Mouse (Mus musculus): ENCODE data around the gene 3110040M04Rik. TPM values are rescaled to one million over a fixed set of nuclear protein-coding genes. Genes with fewer than 3 reads are reported as not detected.
"Not testable (repeated sequence)": the region's sequence is repeated elsewhere in the genome, so short reads cannot be mapped to it uniquely, and the experiment has no call there.

Gene 3110040M04Rik
- total RNA-seq, 2 experiments from 2014 or later, result not detected

DNA sequence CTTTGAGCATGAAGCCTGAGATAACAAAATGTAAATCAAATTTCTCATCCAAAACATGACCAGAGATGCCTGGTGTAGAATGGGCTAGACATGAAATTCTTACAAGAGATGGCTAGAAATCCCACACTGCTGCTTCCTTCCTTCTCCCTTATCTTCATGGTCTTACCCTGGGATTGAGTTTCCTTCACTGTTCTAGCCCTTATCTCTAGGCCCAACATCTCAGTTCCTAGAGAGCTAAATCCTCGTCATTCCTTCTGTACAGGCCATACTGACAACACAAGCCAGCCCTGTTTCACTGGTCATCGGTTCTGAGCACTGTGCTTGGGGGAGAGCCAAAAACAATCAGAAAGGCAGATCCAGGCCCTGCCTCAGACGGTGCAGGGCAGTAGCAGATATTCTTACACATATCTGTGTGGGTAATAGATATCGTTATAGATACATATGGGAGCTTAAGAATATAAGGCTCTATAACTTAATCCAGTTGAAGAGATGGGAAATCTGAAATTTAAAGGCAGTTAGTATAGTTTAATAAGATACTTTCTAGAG, 17.0 kb upstream of the 3110040M04Rik start:
- DNase-seq (ENCODE audit: low spot score in 2 of 2), result not testable (repeated sequence)

DNA sequence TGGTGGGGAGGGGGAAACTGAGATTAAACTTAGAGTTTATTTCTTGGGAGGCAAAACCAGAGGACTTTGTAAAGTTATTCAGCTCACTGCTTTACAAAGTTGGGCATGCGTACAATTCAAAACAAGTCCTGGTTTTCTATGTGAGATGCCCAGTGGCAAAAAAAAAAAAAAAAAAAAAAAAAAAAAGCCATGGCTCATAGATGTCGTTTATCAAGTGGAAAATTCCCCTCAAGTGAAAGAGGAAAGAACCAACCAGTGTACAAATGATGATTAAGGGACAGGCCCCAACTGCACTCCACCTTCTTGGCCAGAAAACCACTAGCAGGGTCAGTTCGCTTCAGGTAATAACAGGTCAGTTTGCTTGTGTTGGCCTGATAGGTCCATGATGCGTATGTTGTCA, 15.5 kb upstream of the 3110040M04Rik start:
- DNase-seq (ENCODE audit: low spot score in 2 of 2), result no peak
- intact Hi-C loops (cut with DNase I), result no loop called here

More for the DNA sequence above, 17.0 kb upstream of the 3110040M04Rik start:
- intact Hi-C loops (cut with DNase I), result not testable (repeated sequence)

DNA sequence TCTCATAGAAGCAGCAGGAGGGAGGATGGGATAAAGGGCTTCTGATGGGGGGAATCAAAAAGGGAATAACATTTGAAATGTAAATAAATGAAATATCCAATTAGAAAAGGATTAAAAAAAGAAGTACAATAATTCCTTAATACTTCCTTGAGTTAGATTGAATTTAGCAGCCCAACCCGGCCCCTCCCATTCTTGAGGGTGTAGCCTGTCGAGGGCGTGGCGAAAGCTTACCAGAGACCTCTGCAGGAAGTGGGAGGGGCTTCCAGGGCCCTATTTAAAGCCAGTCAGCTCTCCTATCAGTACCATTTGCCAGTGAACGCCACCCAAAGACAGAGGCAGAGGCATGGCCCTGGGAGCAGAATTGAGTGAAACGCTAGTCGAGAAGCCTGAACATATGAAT, 11.8 kb upstream of the 3110040M04Rik start, which contains the start of gene Gm8947:
Gene Gm8947, plus strand, starts transcription at position 302 of the 400 bp plus-strand sequence.
- intact Hi-C loops (cut with DNase I), result not testable (repeated sequence)

DNA sequence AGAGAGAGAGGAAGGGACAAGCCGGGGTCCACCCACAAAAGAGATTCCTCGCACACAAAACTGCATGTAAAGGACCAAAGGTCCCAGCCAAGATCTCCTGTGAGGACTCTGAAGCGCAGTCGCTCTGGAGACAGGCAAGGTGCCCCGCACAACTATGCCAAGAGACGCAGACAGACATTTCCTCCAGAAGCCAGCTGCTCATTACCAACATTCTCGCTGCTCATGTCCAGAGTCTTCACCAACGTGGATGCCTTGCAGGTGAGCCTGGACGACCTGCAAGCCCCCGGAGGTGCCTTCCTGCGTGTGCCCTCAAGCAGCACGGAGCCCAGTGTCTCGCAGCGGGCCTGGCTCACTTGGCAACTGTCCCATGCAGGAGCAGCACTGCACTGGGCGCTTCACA, 11.2 kb upstream of the 3110040M04Rik start:
- intact Hi-C loops (cut with DNase I); DNase-seq (ENCODE audit: low spot score in 2 of 2): not testable (repeated sequence)

More for the DNA sequence above, 11.8 kb upstream of the 3110040M04Rik start, which contains the start of gene Gm8947:
- not testable (repeated sequence) for DNase-seq (ENCODE audit: low spot score in 2 of 2)

DNA sequence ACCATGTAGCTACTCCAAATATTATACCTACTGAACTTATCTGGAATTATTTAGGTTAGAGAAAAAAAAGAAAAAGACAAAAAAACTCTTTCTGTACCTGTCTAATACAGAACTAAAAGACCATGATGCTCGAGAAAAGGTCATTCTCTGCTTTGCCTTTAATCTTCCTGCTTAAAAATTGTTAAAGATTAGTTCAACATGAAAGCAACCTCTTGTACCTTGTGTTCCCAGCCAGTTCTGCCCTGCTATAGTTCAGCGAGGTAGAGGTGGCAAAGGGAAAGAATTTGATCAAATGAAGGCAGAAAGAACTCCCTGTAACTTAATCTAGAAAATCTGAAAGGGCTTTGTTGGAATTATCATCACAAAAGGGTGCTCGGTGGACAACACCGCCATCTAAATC, 7.9 kb upstream of the 3110040M04Rik start:
- intact Hi-C loops (cut with DNase I), result not testable (repeated sequence)

DNA sequence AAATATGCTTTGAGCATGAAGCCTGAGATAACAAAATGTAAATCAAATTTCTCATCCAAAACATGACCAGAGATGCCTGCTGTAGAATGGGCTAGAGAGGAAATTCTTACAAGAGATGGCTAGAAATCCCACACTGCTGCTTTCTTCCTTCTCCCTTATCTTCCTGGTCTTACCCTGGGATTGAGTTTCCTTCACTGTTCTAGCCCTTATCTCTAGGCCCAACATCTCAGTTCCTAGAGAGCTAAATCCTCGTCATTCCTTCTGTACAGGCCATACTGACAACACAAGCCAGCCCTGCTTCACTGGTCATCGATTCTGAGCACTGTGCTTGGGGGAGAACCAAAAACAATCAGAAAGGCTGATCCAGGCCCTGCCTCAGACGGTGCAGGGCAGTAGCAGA, 7.2 kb upstream of the 3110040M04Rik start:
- DNase-seq (ENCODE audit: low spot score in 2 of 2); intact Hi-C loops (cut with DNase I): not testable (repeated sequence)

More for the DNA sequence above, 7.9 kb upstream of the 3110040M04Rik start:
- not testable (repeated sequence) for DNase-seq (ENCODE audit: low spot score in 2 of 2)

DNA sequence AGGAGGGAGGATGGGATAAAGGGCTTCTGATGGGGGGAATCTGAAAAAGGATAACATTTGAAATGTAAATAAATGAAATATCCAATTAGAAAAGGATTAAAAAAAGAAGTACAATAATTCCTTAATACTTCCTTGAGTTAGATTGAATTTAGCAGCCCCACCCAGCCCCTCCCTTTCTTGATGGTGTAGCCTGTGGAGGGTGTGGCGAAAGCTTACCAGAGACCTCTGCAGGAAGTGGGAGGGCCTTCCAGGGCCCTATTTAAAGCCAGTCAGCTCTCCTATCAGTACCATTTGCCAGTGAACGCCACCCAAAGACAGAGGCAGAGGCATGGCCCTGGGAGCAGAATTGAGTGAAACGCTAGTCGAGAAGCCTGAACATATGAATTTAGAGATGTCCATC, 5.8 kb upstream of the 3110040M04Rik start, which contains the start of gene Gm47995:
Gene Gm47995, plus strand, starts transcription at position 329 of the 400 bp plus-strand sequence.
- intact Hi-C loops (cut with DNase I); DNase-seq (ENCODE audit: low spot score in 2 of 2): not testable (repeated sequence)

DNA sequence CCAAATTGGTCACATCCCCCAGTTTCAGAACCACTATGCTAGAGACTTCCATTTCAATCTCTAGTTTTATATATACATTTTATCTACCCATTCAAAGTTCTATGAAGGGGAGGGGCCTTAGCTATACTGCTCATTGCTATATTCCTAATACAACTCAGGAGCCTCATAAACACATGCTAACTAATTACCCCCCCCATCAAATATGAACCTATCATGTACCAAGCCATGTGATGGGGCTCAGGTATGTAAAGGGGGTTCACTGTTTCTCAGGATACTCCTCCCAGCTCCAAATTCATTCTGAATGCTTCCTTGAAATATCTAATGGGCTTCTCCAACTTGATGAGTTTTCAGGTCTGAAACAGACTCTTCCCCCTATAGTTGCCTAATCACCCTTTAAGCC, 3.3 kb upstream of the 3110040M04Rik start:
- DNase-seq (ENCODE audit: low spot score in 2 of 2); intact Hi-C loops (cut with DNase I): not testable (repeated sequence)

DNA sequence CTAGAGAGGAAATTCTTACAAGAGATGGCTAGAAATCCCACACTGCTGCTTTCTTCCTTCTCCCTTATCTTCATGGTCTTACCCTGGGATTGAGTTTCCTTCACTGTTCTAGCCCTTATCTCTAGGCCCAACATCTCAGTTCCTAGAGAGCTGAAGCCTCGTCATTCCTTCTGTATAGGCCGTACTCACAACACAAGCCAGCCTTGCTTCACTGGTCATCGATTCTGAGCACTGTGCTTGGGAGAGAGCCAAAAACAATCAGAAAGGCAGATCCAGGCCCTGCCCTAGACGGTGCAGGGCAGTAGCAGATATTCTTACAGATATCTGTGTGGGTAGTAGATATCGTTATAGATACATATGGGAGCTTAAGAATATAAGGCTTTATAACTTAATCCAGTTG, 1.1 kb upstream of the 3110040M04Rik start:
- intact Hi-C loops (cut with DNase I), result not testable (repeated sequence)

DNA sequence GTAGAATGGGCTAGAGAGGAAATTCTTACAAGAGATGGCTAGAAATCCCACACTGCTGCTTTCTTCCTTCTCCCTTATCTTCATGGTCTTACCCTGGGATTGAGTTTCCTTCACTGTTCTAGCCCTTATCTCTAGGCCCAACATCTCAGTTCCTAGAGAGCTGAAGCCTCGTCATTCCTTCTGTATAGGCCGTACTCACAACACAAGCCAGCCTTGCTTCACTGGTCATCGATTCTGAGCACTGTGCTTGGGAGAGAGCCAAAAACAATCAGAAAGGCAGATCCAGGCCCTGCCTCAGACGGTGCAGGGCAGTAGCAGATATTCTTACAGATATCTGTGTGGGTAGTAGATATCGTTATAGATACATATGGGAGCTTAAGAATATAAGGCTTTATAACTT, 4.6 kb downstream of the 3110040M04Rik start:
- intact Hi-C loops (cut with DNase I); DNase-seq (ENCODE audit: low spot score in 2 of 2): not testable (repeated sequence)

More for the DNA sequence above, 1.1 kb upstream of the 3110040M04Rik start:
- DNase-seq (ENCODE audit: low spot score in 2 of 2), result not testable (repeated sequence)

DNA sequence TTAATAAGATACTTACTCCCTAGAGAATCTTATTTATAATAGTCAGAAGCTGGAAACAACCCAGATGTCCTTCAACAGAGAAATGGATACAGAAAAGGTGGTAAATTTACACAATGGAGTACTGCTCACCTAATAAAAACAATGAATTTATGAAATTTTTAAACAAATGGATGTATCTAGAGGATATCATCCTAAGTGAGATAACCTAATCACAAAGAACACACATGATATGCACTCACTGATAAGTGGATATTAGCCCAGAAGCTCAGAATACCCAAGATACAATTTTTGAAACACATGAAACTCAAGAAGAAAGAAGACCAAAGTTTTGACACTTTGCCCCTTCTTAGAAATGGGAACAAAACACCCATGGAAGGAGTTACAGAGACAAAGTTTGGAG, 5.0 kb downstream of the 3110040M04Rik start:
- DNase-seq (ENCODE audit: low spot score in 2 of 2); intact Hi-C loops (cut with DNase I): not testable (repeated sequence)

DNA sequence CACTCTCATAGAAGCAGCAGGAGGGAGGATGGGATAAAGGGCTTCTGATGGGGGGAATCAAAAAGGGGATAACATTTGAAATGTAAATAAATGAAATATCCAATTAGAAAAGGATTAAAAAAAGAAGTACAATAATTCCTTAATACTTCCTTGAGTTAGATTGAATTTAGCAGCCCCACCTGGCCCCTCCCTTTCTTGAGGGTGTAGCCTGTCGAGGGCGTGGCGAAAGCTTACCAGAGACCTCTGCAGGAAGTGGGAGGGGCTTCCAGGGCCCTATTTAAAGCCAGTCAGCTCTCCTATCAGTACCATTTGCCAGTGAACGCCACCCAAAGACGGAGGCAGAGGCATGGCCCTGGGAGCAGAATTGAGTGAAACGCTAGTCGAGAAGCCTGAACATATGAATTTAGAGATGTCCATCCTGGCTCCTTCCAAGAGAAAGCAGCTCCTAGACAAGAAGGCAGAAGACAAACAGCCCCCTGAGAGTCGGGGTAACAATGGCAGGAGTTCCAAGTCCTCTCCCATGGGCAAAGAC, 6.0 kb downstream of the 3110040M04Rik start, which contains the start of gene Gm47996:
Gene Gm47996, plus strand, starts transcription at position 308 of the 532 bp plus-strand sequence.
- intact Hi-C loops (cut with DNase I); DNase-seq (ENCODE audit: low spot score in 2 of 2): not testable (repeated sequence)

DNA sequence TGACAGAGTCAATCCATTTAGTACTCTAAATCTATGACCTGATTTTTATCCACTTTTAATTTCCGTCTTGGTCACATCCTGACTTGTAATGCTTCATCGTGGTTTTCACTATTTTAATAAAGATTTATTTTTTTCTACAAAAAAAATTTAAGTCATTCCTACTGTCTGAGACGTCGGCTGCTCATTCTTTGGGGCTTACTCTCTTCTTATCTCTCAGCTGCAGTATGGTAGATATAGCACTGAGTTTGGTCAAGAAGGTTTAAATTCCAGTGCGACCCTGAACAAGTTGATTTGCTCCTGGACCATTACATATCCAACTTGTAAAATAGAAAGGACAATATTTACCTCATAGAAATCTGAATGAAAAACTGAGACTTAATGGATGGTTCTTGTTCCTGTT, 7.7 kb downstream of the 3110040M04Rik start:
- intact Hi-C loops (cut with DNase I), result not testable (repeated sequence)

DNA sequence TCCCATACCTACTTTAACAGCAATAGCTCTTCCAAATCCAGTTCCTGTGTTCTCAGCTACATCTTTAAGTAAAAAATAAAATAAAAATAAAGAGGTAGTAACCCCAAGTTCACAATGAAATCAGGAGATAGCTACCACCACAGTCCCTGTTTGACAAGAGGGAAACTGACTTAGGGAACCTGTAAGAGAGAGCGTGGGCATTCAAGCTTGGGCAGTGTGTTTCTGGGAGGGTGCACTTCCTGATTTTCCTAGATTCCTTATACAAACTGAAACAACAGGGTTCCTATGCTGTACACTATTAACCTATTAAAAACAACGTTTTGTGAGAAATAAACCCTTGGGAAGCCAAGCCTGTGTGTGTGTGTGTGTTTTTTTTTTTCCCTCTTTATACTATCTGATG, 10.9 kb downstream of the 3110040M04Rik start:
- intact Hi-C loops (cut with DNase I), result no loop called here
- no peak for DNase-seq (ENCODE audit: low spot score in 2 of 2)

More for the DNA sequence above, 7.7 kb downstream of the 3110040M04Rik start:
- not testable (repeated sequence) for DNase-seq (ENCODE audit: low spot score in 2 of 2)

DNA sequence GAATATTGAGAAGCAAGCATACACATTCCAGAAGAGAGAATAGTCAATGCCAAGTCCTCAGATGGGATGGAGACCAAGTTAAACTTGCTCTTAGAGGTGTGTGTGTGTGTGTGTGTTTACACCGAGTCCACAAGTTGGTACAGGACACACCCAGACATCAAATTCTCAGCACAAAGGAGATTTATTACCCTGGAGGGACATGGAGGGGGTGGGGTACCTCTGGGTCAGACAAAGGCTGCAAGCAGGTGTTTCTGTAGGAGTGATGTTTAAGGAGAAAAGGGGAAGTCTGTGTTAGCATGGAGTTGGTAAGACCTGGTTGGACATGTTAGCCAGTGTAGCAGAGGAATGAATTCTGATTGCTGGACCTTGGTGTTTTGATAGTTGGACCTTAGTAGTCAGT, 12.1 kb downstream of the 3110040M04Rik start:
- intact Hi-C loops (cut with DNase I), result no loop called here
- DNase-seq (ENCODE audit: low spot score in 2 of 2), result no peak

DNA sequence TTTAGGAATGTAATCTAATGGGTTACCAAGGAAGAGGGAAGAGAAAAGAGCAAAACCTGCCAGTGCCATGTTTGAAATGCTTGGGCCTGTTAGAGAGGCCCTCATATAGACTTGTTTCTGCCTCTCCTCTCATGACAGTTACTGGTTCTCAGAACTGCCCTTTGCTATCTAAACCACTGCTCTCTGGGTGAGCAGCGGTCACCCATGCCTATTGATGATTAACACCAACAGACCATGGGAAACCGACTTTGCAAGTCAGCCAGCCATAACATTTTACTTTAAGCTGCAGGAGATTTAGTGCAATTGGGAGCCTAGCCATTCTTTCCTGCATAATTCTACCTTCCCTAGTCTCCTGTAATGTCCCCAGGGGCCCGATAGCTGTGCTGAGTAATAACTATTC, 12.5 kb downstream of the 3110040M04Rik start:
- no peak for DNase-seq (ENCODE audit: low spot score in 2 of 2)
- intact Hi-C loops (cut with DNase I), result no loop called here

DNA sequence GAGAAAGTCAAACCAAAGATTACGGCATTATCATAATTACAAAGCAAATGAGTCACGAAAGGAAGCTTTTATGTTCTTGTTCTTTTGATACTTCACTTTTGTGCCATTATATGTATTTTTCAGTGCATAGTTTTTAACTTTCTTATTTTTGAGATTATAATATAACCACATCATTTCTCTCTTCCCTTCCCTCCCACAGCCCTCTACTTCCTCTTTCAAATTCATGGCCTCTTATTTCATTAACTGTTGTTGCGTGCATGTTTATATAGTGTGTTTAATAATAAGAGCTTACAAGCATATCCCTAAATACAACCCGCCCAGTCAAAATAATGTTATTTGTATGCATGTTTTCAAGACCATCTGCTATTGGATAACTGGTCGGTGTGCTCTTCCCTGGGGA, 15.1 kb downstream of the 3110040M04Rik start:
- no peak for DNase-seq (ENCODE audit: low spot score in 2 of 2)
- intact Hi-C loops (cut with DNase I), result no loop called here

DNA sequence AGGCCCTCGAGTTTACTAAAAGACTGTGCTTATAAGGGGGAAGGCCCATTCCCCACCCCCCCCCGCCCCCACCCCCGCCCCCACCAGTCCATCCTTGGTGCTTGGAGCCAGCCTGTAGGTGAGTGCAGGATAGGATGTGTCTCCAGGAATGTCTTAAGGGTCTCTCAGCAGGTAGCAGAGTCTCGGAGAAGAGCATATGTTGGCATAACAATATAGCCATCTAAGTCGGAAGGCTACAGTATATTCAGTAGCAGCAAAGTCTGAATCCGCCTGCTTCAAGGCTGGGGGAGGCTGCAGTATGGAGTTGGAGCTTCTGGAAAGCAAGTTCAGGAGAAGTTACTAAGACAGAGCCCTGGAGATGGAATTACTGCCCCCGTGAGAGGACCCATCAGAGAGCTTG, 16.2 kb downstream of the 3110040M04Rik start:
- DNase-seq (ENCODE audit: low spot score in 2 of 2), result no peak
- intact Hi-C loops (cut with DNase I), result no loop called here

DNA sequence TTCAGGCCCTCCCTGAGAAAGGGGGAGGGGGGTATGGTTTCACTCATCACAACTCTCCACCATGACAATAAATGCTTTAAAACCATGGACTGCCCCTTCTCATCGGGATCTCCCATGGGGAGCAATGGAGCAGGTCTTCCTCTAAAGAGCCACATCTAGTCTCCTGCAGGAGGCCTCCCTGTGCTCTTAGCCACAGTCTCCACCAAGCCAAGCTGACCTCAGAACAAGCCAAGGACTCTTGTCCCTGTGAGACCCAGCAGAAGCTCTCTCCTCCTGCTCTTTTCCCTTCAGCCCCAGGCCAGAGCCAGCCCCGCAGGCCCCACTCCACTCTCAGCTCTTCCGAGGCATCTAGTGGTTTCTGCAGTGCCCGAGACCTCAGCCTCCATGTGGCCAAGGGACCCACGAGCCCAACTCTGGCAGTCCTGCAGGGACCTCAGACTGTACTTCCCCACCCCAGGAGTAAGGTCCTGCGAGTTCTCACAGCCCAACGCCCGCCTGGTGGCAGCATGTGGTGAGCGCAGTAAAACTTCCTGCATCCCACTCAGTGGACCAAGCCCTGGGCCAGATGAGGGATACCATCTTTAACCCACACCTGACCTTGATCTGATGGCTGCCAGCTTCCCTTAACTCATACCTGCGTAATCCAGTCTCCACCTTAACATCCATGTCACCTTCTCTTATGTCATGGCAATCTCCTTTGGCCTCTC, 18.8 kb downstream of the 3110040M04Rik start:
- intact Hi-C loops (cut with DNase I), result no loop called here
- no peak for DNase-seq (ENCODE audit: low spot score in 2 of 2)

DNA sequence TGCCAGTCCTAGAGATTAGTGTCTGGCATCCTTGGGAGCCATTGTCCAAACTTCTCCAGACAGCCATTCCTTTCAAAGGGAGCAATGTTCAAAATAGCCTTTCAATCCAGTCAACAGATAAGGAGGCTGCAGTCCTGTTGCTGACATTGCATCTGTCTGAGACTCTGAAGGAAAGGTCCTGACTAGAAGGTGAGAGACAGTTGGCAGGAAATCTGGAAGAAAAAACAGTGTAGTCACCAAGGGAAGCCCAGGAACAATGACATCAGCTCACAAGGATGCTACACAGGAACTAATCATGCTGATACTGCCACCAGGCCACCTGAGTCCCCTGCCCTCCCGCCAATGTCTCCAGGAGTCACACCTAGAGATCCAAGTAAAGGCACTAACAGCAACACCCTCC, 19.5 kb downstream of the 3110040M04Rik start:
- no peak for DNase-seq (ENCODE audit: low spot score in 2 of 2)
- intact Hi-C loops (cut with DNase I), result no loop called here

All from left cerebral cortex, postnatal 36 days (tissue).